Mouse (Mus musculus) adrenal gland, adult 18-20 months (tissue): ENCODE data around the gene Mrvi1. TPM values are rescaled to one million over a fixed set of nuclear protein-coding genes. Genes with fewer than 3 reads are reported as not detected.

Source experiments
- DNase-seq, 2 experiments: peaks; one replicate each; pipeline ENCODE4 v3.0.0; 2021 to 2022; ENCODE audit warnings: low spot score in 2 of 2
- total RNA-seq, 2 experiments: library from RNA; stranded (reverse); gene quantifications; 1 replicate in 1 of 2; 2 replicates in 1 of 2; pipeline ENCODE4 v1.2.3; 2021

Gene Mrvi1
- total RNA-seq, 2 experiments from 2014 or later, result 11.5 to 12.8 TPM

DNA sequence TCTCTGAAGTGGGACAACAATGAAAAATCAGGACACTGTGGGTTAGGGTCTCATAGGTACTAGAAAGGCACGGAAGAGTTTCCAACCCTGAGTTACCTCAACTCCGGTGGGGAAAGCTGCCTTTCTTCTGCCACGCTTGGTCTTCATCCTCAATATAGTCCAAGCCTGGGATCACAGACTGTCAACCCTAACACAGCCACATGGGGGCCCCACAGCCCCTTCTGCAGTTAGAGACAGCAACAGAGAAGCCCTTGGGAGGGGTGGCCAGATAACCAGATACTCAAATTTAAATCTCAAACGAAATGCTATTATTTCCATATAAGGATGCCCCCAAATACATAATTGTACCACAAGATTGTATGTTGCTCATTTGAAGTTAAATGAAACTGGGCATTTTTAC lies 503 bp upstream of the Mrvi1 start:
- peak; percentile 36 to 56 for DNase-seq

DNA sequence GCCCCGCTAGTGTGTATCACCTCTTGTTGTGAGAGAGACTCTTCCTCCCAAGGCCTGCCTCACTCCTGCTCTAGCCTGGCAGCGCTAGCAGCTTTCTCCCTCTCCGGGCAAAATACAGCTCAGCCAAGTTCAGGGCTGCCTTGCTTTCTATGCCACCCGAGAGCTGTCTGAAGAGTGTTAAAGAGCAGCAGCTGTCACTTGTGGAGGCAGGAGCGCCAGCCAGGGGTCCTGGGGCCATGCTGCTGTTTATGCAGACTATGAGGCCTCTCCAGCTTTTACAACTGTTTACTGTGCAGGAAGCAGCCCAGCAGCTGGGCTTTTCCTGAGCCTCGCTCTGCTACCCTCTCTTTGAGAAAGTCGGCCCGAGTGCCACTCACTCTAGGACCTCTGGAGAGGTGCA lies 1.2 kb downstream of the Mrvi1 start:
- DNase-seq, result no peak

DNA sequence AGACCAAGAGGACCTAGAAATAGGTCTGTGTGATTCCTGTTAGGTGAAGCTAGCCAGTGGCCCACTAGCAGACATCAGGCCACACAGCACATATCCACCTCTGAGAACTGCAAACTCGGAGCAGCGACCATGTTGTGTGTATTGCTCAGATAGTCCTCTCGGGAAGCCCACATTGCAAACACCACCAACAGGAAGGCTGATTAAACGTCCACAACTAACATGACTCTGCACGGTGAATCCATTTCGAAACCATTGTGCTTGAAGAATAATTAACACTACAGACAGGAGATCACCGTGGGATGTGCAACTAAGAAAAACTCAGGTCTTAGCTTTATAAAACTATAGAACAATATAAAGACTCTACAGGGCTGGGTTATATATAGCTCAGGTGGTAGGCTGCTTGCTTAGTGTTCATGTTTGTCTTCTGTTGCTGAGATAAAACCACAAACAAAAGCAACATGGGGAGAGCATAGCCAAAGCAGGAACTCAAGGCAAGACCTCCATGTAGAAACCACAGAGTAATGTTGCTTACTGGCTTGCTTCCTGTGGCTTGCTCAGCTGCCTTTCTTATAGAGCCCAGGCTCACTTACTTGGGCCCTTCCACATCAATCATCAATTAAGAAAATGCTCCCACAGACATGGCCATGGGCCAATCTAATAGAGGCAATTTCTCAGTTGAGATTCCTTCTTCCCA lies 4.4 kb downstream of the Mrvi1 start:
- DNase-seq, result no peak

DNA sequence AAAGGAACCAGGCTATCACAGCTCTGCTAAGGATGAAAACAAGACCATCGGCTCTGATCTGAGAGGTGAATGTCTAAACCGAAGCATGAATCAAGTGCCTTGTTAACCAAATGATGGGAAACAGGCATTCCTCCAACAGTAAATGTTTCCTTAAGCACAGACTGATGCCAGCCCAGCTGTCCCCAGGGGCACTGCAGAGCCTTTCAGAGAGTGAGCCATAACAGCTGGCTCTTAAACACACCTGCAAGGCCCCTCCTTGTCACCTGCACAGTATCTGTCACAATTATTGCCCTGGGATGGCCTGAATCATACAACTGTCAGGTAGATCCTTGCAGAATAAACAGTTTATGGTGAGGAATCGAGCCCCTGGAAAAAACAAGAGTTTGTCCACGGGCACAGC lies 8.8 kb downstream of the Mrvi1 start:
- no peak for DNase-seq

- no peak for DNase-seq
These were observed 9.5 kb downstream of the Mrvi1 start for GRCm38 (mm10) chr7:110972796-110973195.

GRCm38 (mm10) chr7:110967373-110967772 lies 14.9 kb downstream of the Mrvi1 start:
- DNase-seq, result no peak

GRCm38 (mm10) chr7:110966853-110967252 lies 15.4 kb downstream of the Mrvi1 start:
- no peak for DNase-seq

- DNase-seq, result no peak
These were observed 16.9 kb downstream of the Mrvi1 start for GRCm38 (mm10) chr7:110965387-110965786.

- DNase-seq, result no peak
These were observed 18.6 kb downstream of the Mrvi1 start for GRCm38 (mm10) chr7:110963655-110963997.

DNA sequence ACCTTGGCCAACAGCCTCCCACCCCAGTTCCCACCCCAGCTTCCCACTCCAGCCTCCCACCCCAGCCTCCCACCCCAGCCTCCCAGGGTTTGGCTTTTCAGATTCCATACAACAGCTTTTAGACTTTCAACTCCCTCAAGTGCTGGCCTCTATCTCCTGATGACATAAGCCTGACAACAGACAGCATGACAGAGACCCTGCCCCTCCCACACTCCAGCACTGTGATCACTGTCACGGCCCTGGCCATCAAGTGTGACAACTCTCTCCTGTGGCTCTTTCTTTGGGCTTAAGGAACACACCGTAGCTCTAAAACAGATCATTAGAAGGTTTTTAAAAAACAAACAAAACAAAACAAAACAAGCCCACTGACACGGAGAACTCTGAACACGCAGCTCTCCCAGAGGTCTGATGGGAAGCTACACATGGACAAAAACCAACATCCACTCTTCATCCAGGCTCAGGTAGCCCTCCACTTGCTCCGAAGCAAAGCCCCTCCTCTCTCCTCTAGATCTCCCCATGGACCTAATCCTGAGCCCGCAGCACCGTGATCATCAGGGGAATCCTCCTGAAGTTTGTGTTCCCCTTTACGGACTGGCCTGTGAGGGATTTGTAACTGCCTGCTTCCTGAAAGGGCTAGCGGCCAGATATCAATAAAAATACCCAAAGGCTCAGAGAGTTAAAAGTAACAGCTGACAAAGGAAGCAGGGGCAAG lies 19.2 kb downstream of the Mrvi1 start:
- no peak for DNase-seq

DNA sequence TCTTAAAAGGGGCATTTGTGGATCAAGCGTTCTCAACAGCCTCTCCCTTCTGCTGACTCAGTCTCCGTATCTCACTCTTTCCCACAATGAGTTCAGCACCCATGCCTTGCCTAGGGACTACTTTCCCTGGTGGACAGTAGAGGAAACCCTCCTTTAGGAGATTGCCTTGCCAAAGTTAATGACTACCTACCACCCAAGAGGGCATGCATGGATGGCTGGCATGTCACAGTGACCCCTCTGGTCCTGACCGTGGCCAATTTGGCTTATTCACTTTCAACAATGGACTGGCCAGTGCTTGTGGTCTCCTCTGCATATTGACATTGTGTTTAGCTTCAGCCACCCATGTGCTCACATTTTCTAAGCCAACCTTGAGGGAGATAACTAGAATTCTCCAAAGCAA lies 19.8 kb downstream of the Mrvi1 start:
- DNase-seq, result no peak

- no peak for DNase-seq
These were observed 25.7 kb downstream of the Mrvi1 start for GRCm38 (mm10) chr7:110956422-110957170.

DNA sequence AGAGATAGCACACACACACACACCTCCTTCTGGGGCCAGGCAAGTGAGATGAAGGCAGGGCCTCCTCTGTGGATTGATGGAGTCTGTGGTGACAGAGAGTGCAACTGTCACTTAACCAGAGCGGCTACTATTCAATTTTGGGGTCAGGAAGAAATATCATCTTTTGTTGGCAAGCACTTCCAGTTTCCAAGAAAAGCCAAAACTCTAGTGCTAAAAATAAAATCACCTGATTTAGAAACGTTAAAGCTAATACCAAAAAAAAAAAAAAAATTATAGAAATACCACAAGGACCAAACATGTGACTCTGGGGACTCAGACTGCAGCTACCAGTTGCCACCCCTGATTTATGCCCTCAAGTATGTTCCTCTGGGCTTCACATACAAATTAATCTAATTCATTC lies 26.7 kb downstream of the Mrvi1 start:
- no peak for DNase-seq

- DNase-seq, result no peak
These were observed 28.0 kb downstream of the Mrvi1 start for GRCm38 (mm10) chr7:110954072-110954858.

DNA sequence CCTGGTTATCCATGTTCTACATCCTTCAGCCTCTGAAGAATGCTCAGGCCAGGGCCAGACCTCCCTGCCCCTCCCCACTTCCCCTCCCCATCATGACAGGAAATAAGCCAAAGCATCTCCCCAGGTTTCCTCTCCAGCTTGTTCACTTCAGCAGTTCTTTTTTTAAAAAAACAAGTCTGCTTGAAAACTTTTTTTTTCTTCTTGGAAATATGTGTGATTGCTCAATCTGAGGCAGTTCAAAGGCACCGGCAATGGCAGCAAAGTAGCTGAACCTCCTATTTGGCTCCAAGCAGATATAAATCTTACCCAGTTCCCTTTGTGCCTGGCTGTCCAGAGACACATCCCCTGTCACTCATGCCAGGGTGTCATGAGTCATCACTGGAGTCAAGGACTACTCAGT lies 29.1 kb downstream of the Mrvi1 start:
- DNase-seq, result no peak

DNA sequence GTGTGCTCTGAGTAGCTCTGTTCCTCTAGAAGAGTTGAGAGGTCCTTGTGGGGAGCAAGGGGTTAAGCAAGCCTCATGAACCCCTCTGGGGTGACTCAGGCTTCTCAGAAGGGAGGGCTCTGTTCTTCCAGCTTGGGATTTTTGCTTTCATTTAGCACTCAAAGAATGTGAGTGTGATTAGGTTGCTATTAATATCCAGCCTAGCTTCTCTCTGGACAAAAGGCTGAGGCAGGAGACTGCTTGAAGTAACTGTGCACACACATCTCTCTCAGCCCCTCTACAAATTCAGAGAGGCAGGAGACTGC lies 31.7 kb downstream of the Mrvi1 start:
- no peak for DNase-seq

GRCm38 (mm10) chr7:110949785-110950620 lies 32.3 kb downstream of the Mrvi1 start:
- DNase-seq, result no peak

DNA sequence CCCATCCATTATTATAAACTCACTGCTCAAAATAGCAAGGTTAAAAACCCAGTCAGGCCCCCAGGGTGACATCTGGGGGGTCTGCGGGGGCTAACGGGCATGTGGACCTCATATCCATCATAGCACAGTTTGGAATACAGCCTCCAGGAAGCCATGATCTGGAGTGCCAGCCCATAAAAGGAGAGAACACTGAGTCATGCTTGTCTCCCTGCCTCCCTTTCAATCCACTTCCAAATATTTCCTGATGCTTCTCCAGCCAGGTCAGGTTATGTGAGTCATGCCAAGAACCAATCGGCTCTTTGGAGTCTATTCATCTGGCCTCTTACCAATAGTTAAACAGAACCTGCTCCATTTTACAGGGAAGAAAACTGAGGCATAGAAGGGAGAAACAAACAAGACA lies 33.7 kb downstream of the Mrvi1 start:
- no peak for DNase-seq

- no peak for DNase-seq
These were observed 34.6 kb downstream of the Mrvi1 start for GRCm38 (mm10) chr7:110947616-110948015.

DNA sequence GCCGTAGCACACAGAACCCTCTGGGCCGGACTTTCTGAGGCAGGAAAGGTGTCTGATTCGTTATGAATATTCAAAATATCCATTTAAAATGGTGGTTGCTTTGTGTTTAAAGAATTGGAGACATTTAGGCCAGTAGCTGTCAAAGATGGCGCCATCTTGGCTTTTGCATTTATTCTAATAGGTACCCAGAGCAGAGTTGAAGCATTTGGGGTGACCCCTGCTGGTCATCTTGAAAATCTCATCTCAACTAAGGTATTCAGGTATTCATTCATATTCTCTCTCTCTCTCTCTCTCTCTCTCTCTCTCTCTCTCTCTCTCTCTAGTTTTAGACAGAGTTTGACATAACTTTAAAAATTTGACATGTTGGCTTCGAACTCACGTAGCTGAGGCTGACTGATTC lies 35.5 kb downstream of the Mrvi1 start:
- DNase-seq, result no peak

DNA sequence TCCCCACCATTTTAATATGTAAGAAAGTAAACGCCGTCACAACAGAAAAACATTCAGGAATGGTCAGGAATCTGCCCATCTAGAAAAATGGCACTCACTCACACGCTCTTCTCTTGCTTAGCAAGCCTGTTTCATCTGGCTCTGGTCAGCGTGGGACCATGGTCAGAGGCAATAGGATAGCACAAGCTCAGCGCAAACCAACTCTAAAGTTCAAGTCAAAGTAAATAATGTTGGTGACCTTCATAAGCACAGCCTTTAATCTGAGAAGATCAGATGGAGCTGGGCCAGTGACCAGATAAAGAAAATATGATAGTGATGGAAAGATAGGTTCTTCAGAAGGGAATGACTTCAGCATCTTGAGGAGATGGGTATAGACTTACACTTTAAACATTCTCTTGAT lies 37.9 kb downstream of the Mrvi1 start:
- no peak for DNase-seq
